Mouse (Mus musculus) T-helper 17 cell (primary cell): ENCODE data around the gene Plk2.
"Not testable (repeated sequence)": the region's sequence is repeated elsewhere in the genome, so short reads cannot be mapped to it uniquely, and the experiment has no call there.

ENCODE experiments used
- in situ Hi-C, 2 experiments: fragments of 300-600 bp; cut with MboI, MseI; formaldehyde crosslinking; loops; 1 replicate in 1 of 2; 2 replicates in 1 of 2; pipeline ENCODE4 v1.15.1; 2025; ENCODE audit warnings: high pct_unique_total_duplicates in 2 of 2

Gene Plk2

GRCm38 (mm10) chr13:110404059-110404458 is 9.2 kb downstream of the Plk2 start:
- in situ Hi-C loops: no loop called here

- in situ Hi-C loops: not testable (repeated sequence)
Measured at GRCm38 (mm10) chr13:110404686-110405085, 9.8 kb downstream of the Plk2 start.

- in situ Hi-C loops: no loop called here
Measured at GRCm38 (mm10) chr13:110406152-110406551, 11.3 kb downstream of the Plk2 start.

- in situ Hi-C loops: no loop called here
Measured at GRCm38 (mm10) chr13:110412572-110413209, 17.8 kb downstream of the Plk2 start.

GRCm38 (mm10) chr13:110418656-110419055 is 23.8 kb downstream of the Plk2 start:
- in situ Hi-C loops: no loop called here

- in situ Hi-C loops: no loop called here
Measured at GRCm38 (mm10) chr13:110419640-110420039, 24.8 kb downstream of the Plk2 start.

GRCm38 (mm10) chr13:110422434-110422833 is 27.6 kb downstream of the Plk2 start:
- in situ Hi-C loops: no loop called here

- in situ Hi-C loops: no loop called here
Measured at GRCm38 (mm10) chr13:110425512-110426222, 30.8 kb downstream of the Plk2 start.

GRCm38 (mm10) chr13:110431388-110431787 is 36.5 kb downstream of the Plk2 start:
- in situ Hi-C loops: no loop called here

- in situ Hi-C loops: no loop called here
Measured at GRCm38 (mm10) chr13:110432062-110432566, 37.3 kb downstream of the Plk2 start.

- in situ Hi-C loops: no loop called here
Measured at GRCm38 (mm10) chr13:110432613-110433012, 37.8 kb downstream of the Plk2 start.

GRCm38 (mm10) chr13:110436692-110437091 is 41.8 kb downstream of the Plk2 start:
- in situ Hi-C loops: no loop called here

GRCm38 (mm10) chr13:110438624-110439023 is 43.8 kb downstream of the Plk2 start:
- in situ Hi-C loops: no loop called here

- in situ Hi-C loops: no loop called here
Measured at GRCm38 (mm10) chr13:110444335-110444734, 49.5 kb downstream of the Plk2 start.

- in situ Hi-C loops: no loop called here
Measured at GRCm38 (mm10) chr13:110444894-110445293, 50.0 kb downstream of the Plk2 start.

- in situ Hi-C loops: no loop called here
Measured at GRCm38 (mm10) chr13:110446434-110446833, 51.6 kb downstream of the Plk2 start.

- in situ Hi-C loops: no loop called here
Measured at GRCm38 (mm10) chr13:110450056-110450455, 55.2 kb downstream of the Plk2 start.
